Mouse (Mus musculus) embryonic facial prominence, embryonic 15.5 days (tissue): ENCODE results near the gene Pan2. TPM values are rescaled to one million over a fixed set of nuclear protein-coding genes. Genes with fewer than 3 reads are reported as not detected.
"Not testable (repeated sequence)": the region's sequence is repeated elsewhere in the genome, so short reads cannot be mapped to it uniquely, and the experiment has no call there.

Source experiments
- ATAC-seq: fragments of 200-750 bp; cut with Nextera tagmentation; 2 replicates; pipeline ENCODE4 v1.8.0; 2017; ENCODE audit warnings: low read depth, moderate TSS enrichment; ENCODE audit not compliant: insufficient number of reproducible peaks, low FRiP score, low TSS enrichment
- H3K27ac ChIP-seq: fragments of 300-500 bp; sonication (generic); replicated peaks from 2 replicates; pipeline ENCODE4 v1.5.1; 2015; ENCODE audit warnings: mild to moderate bottlenecking, inconsistent platforms
- H3K27me3 ChIP-seq: fragments of 300-500 bp; sonication (generic); 2 replicates; pipeline ENCODE4 v1.6.1; 2015; ENCODE audit warnings: inconsistent platforms
- H3K36me3 ChIP-seq: fragments of 300-500 bp; sonication (generic); 2 replicates; pipeline ENCODE4 v1.6.1; 2015; ENCODE audit warnings: mild to moderate bottlenecking, inconsistent platforms
- H3K4me1 ChIP-seq: fragments of 300-500 bp; sonication (generic); 2 replicates; pipeline ENCODE4 v1.6.1; 2015; ENCODE audit warnings: inconsistent platforms
- H3K4me2 ChIP-seq: fragments of 300-500 bp; sonication (generic); replicated peaks from 2 replicates; pipeline ENCODE4 v1.6.1; 2015; ENCODE audit warnings: mild to moderate bottlenecking, inconsistent platforms
- H3K4me3 ChIP-seq: fragments of 300-500 bp; sonication (generic); replicated peaks from 2 replicates; pipeline ENCODE4 v1.5.1; 2015; ENCODE audit warnings: mild to moderate bottlenecking, inconsistent platforms
- H3K9ac ChIP-seq: fragments of 300-500 bp; sonication (generic); 2 replicates; pipeline ENCODE4 v1.6.1; 2015; ENCODE audit warnings: inconsistent platforms
- H3K9me3 ChIP-seq: fragments of 300-500 bp; sonication (generic); replicated peaks from 2 replicates; pipeline ENCODE4 v1.6.1; 2016; ENCODE audit warnings: inconsistent platforms
- WGBS: fragments of 180-500 bp; shearing (Covaris S2); methylation state at CpG from one replicate; pipeline ENCODE4 v1.1.7; 2015; 5-methylcytosine and 5-hydroxymethylcytosine counted together
- polyA plus RNA-seq: library from polyadenylated mRNA; unstranded; fragments of >200 nt; fragmentation: Nextera tagmentation; extraction: Ambion mirVana; gene quantifications from 2 replicates; pipeline ENCODE4 v1.2.1, GENCODE M21; 2015

Gene Pan2
- polyA plus RNA-seq, 1 experiment from 2014 or later, result 32.0 TPM

DNA sequence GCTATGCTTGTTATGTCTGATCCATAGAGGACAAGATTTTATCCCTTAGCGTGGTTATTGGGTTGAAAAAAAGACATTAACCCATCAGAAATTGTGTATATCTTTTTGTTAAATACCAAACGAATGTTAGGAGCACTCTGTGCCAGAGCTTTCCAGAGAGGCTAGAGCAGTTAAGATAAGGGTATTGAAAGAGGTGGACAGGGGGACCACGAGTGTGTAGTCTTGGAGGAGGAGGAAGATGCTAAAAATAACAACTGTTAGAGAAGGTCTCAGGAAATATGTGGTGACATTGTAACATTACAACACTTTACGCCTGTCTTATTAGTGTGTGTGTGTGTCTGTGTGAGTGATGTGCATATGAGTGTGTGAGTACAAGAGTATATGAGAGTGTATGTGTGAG, 7.8 kb downstream of the Pan2 start:
- 87% methylated on average over 4 of the region's 4 CpGs for WGBS
- Histone ChIP-seq H3K36me3 (peaks cover 63% of the 10 kb centered on the region), H3K4me3 (no peak overlapping the region), H3K27me3 (no peaks in the 10 kb centered on the region), H3K4me2 (no peak overlapping the region), H3K9me3 (no peaks in the 10 kb centered on the region), H3K4me1 (0 out of 2 replicates have a peak, but pooled peaks cover 4% of the 10 kb centered on the region), H3K27ac (no peak overlapping the region), H3K9ac (no peak overlapping the region)
- no peak for ATAC-seq

DNA sequence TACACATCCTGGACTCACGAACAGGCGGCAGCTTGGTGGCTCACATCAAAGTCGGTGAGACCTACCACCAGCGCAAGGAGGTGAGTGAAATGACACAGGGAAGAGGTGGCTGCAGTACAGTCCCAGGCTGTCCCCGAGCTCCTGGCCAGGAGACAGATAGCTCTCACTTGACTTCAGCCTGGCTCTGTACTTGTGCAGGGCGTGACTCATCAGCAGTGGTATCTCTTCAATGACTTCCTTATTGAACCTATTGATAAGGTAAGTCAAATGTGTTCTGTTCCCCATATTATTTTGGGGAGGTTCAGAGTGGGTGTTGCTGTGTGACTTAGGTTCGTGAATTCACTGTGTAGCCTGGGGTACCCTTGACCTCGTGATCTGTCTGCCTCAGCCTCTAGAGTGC, 12.4 kb downstream of the Pan2 start:
- Histone ChIP-seq H3K4me2 (no peak overlapping the region), H3K36me3 (peaks cover 86% of the 10 kb centered on the region), H3K27me3 (no peaks in the 10 kb centered on the region), H3K4me3 (no peak overlapping the region), H3K9me3 (no peaks in the 10 kb centered on the region), H3K4me1 (no peaks in the 10 kb centered on the region), H3K9ac (no peak overlapping the region), H3K27ac (no peak overlapping the region)
- 96% methylated on average over 8 of the region's 8 CpGs for WGBS
- no peak for ATAC-seq

DNA sequence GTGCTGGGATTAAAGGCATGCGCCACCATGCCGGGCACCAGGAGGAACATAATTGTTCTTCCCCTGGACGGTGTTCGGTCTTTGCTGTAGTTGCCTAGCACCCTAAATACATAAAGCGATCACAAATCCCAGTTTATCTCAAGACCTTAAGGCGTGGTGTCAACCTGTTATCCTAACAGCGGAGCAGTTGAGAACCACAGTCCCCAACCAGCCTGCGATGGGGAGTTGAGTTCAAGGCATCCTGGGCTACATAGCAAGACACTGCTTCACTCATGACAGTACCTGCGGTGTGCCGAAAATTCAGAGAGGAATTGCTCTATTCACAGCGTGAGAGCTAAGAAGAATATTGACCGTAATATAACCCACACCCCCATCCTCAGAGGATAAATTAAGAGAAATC, 18.5 kb downstream of the Pan2 start:
- Histone ChIP-seq H3K4me3 (peak overlapping the region; percentile 90), H3K9ac (no peak overlapping the region), H3K27me3 (no peaks in the 10 kb centered on the region), H3K36me3 (peaks cover 52% of the 10 kb centered on the region), H3K27ac (peak overlapping the region; percentile 98), H3K4me2 (peak overlapping the region; percentile 75), H3K9me3 (no peaks in the 10 kb centered on the region), H3K4me1 (peaks cover 18% of the 10 kb centered on the region)
- no peak for ATAC-seq
- WGBS, result 54% methylated on average over 12 of the region's 12 CpGs

DNA sequence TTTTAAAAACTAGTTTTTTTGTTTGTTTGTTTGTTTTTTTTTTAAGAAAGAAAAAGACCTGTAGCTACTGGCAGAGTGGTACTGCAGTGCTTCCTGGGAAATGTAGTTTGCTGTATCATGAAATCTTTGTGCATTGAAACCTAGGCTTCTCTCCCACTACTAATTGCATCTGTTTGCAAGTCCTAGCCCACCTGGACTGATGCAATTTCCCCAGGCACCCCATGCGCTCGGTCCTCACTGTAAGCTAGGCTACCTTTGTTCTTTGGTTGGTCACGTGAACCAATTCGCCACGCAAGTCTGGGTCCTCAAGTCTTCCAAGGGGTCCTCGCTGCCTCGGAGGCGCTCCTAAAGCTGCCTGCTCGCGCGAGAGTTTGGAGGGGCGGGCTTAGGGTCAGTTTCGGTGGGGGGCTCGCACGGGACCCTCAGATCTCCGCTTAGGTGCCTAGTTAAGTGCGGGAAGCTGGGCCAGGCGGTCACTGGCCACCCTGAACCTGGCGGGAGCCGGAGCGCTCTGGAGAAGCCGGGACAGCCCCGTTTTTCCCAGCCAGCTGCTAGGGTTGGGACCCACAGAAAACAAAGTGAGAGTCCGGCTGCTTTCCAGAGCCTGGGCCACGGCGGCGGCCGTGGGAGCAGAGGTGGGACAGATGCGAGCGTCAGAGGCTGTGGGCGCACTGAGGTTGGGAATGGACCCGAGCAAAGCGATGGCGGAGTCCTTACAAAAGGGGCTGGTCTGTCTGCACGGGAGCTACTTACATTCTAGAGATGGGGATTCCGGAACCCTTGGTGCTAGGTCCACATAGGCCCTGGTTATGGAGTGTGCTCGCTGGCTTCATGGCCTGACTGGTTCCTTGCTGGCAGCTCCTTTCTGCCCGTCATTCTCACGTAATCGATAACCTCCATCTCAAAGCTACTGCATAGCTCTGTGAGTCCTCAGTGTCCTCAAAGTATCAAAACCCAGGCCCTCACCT, 19.3 kb downstream of the Pan2 start, which contains the start of gene Cnpy2:
Gene Cnpy2, plus strand, starts transcription at position 319 of the 968 bp plus-strand sequence.
- Histone ChIP-seq H3K4me1 (peaks cover 18% of the 10 kb centered on the region), H3K4me3 (peak within 1 kb of the TSS; percentile 90), H3K4me2 (peak within 1 kb of the TSS; percentile 75), H3K9ac (peak within 1 kb of the TSS; percentile 99), H3K9me3 (no peaks in the 10 kb centered on the region), H3K27ac (peak within 1 kb of the TSS; percentile 98), H3K36me3 (peaks cover 54% of the 10 kb centered on the region), H3K27me3 (no peaks in the 10 kb centered on the region)
- under 1% methylated on average over 40 of the region's 40 CpGs for WGBS
- peak; percentile 93 for ATAC-seq

DNA sequence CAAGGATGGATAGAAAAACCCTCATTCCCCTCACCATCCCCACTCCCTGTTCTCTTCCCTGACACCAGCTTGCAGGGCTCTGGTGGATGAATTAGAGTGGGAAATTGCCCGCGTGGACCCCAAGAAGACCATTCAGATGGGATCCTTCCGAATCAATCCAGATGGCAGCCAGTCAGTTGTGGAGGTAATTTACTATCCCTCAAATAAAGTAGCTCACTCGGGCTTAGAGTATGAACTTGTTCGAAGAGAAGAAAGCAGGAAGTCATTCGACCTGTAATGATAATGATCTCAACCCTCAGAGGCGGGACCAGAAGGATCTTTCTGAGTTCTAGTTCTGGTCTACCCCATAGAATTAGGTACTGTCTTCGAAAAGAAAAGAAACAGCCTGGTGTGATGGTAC, 20.4 kb downstream of the Pan2 start:
- WGBS, result 63% methylated on average over 8 of the region's 8 CpGs
- peak overlapping the region; percentile 99 for H3K9ac ChIP-seq

DNA sequence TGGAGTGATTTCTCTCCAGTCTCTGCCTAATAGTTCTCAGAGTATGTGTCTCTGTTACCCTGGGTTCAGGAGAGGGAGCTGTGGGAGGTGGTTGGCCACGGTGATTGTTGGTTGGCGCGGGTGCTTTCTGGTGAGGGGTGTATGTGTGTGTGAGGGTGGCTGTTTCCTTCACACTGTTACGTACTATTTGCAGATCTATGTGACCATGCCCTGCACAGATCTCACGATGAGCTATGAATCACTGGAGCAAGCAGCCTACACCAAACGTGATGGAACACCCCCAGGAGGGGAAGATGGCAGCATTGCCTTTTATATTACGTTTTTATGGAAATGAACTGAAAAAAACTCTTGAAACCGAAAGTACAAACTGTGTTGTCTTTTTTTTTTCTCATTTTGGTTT, 23.7 kb downstream of the Pan2 start:
- no peak for ATAC-seq
- Histone ChIP-seq H3K9ac (no peak overlapping the region), H3K4me2 (no peak overlapping the region), H3K9me3 (no peaks in the 10 kb centered on the region), H3K36me3 (peaks cover 36% of the 10 kb centered on the region), H3K27ac (no peak overlapping the region), H3K27me3 (no peaks in the 10 kb centered on the region), H3K4me1 (peaks cover 14% of the 10 kb centered on the region), H3K4me3 (no peak overlapping the region)
- 94% methylated on average over 8 of the region's 8 CpGs for WGBS

More for the DNA sequence above, 20.4 kb downstream of the Pan2 start:
- Histone ChIP-seq H3K4me2 (peak overlapping the region; percentile 75), H3K4me3 (peak overlapping the region; percentile 90), H3K9me3 (no peaks in the 10 kb centered on the region), H3K4me1 (peaks cover 18% of the 10 kb centered on the region), H3K27ac (peak overlapping the region; percentile 98), H3K36me3 (peaks cover 52% of the 10 kb centered on the region), H3K27me3 (no peaks in the 10 kb centered on the region)
- ATAC-seq, result no peak

DNA sequence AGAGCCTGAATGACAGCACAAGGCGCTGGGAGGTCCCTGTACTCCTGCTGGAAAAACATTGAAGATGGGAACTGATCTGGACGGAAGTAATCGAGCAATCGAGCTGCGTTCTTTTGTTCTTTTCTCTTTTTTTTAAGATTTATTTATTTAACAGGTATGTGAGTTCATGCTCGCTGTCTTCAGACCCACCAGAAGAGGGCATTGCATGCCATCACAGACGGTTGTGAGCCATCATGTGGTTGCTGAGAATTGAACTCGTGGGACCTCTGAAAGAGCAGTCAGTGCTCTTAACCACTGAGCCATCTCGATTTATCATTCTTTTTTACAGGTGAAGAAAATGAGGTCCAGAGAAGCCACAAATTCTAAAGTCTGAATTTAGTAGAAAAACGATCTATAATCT, 24.5 kb downstream of the Pan2 start:
- Histone ChIP-seq H3K4me1 (peaks cover 14% of the 10 kb centered on the region), H3K9me3 (no peaks in the 10 kb centered on the region), H3K36me3 (peaks cover 36% of the 10 kb centered on the region), H3K27ac (no peak overlapping the region), H3K4me3 (no peak overlapping the region), H3K4me2 (no peak overlapping the region), H3K9ac (no peak overlapping the region), H3K27me3 (no peaks in the 10 kb centered on the region)
- 88% methylated on average over 10 of the region's 10 CpGs for WGBS
- no peak for ATAC-seq

DNA sequence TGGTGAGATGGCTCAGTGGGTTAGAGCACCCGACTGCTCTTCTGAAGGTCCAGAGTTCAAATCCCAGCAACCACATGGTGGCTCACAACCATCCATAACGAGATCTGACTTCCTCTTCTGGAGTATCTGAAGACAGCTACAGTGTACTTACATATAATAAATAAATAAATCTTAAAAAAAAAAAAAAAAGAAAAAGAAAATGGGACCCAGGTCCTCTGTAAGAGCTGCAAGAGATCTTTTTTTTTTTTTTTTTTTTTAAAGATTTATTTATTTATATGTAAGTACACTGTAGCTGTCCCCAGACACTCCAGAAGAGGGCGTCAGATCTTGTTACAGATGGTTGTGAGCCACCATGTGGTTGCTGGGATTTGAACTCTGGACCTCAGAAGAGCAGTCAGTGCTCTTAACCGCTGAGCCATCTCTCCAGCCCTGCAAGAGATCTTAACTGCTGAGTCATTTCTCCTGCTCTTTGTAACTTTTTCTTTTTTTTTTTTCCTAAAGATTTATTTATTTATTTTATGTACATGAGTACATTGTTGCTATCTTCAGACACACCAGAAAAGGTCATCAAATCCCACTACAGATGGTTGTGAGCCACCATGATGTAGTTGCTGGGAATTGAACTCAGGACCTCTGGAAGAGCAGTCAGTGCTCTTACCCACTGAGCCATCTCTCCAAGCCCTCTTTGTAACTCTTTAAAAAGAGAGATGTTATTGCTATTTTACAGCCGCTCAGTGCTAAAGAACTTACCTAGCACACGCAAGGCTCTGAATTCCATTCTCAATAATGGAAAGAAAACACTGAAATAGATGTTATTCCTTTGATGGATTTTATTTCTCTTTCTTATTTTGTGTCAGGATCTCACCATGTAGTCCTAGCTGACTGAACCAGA, 29.5 kb downstream of the Pan2 start:
- H3K27me3 ChIP-seq, H3K9ac ChIP-seq, H3K9me3 ChIP-seq, H3K4me1 ChIP-seq, H3K4me2 ChIP-seq, ATAC-seq, H3K27ac ChIP-seq, H3K4me3 ChIP-seq: not testable (repeated sequence)
- H3K36me3 ChIP-seq, result peaks cover 15% of the 10 kb centered on the region
- 82% methylated on average over 6 of the region's 6 CpGs for WGBS

DNA sequence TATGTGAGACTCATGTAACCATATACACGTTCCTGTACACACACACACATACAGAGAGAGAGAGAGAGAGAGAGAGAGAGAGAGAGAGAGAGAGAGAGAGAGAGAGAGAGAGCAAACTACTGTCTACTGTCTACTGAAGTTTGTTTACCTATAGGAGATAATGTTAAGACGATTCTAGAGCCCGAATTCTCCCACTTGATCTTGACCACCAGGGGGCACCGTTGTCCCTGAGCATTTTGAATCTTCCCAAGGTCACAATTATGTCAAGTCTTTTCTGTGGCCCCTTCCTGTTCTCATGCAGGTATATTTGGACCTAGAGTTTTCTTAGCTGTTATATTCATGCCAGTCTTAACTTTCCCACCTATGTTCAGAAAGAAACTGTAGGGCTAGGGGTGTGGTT, 32.4 kb downstream of the Pan2 start:
- Histone ChIP-seq H3K27me3 (no peaks in the 10 kb centered on the region), H3K9me3 (no peaks in the 10 kb centered on the region), H3K36me3 (no peaks in the 10 kb centered on the region), H3K4me1 (peaks cover 18% of the 10 kb centered on the region), H3K27ac (no peak overlapping the region), H3K4me3 (no peak overlapping the region), H3K4me2 (no peak overlapping the region), H3K9ac (no peak overlapping the region)
- no peak for ATAC-seq
- WGBS, result 6% methylated on average over 4 of the region's 4 CpGs

DNA sequence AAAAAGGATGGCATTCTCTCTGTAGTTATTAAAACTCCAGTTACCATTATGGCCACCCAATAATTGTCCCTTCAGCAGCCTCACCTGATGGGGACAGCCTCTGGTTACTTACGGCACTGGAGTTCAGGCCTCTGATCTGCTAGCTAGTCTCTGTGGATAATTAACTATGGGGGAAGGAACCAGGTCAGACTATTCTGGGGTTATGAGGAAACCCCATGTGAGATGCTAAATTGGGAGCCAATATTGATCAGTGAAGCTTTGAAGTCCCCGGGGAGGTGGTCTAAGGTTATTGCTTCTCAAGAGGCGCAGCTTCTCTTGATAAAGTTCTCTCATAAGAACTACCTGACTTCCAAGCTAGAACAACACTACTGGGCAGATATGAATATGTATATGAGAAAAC, 33.1 kb downstream of the Pan2 start:
- Histone ChIP-seq H3K9me3 (no peaks in the 10 kb centered on the region), H3K27ac (no peak overlapping the region), H3K4me1 (peaks cover 18% of the 10 kb centered on the region), H3K9ac (no peak overlapping the region), H3K4me3 (no peak overlapping the region), H3K36me3 (no peaks in the 10 kb centered on the region), H3K4me2 (no peak overlapping the region), H3K27me3 (no peaks in the 10 kb centered on the region)
- WGBS, result 90% methylated on average over 3 of the region's 3 CpGs
- ATAC-seq, result no peak

DNA sequence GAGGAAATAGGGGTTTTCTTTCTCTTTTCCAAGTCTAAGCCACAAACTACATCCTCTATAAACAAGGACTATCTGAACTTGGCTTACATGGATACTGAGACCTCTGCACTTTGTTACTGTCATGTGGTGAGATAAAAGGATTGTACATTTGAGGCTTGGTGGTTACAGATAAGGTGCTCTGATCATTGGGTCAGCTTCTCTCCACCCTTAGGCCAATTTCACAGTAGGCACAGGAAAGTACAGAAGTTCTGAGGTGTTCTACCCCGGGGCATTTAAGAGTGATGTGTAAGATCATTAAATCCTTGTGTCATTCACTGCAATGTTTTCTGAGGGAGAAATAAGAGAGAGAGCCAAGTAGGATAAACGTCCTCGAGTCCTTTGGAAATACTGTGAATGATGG, 33.5 kb downstream of the Pan2 start:
- Histone ChIP-seq H3K4me1 (peaks cover 18% of the 10 kb centered on the region), H3K9ac (no peak overlapping the region), H3K4me2 (peak overlapping the region; percentile 77), H3K4me3 (peak overlapping the region; percentile 98), H3K36me3 (no peaks in the 10 kb centered on the region), H3K27ac (peak overlapping the region; percentile 84; the same call in 1 of the 2 replicates), H3K27me3 (no peaks in the 10 kb centered on the region), H3K9me3 (no peaks in the 10 kb centered on the region)
- ATAC-seq, result no peak
- WGBS, result 78% methylated on average over 3 of the region's 3 CpGs
